Mouse (Mus musculus) bone marrow, adult 2 months (tissue): ENCODE measurements around the gene Kalrn. TPM values are rescaled to one million over a fixed set of nuclear protein-coding genes. Genes with fewer than 3 reads are reported as not detected.
"Not testable (repeated sequence)": the region's sequence is repeated elsewhere in the genome, so short reads cannot be mapped to it uniquely, and the experiment has no call there.

Experiments
- H3K27ac ChIP-seq: fragments of 200-500 bp; 2 replicates; pipeline ENCODE4 v1.5.1; 2012; ENCODE audit warnings: low read depth, mild to moderate bottlenecking, control low read depth, inconsistent platforms, low read length; ENCODE audit not compliant: control insufficient read depth, poor library complexity, insufficient read depth
- H3K4me1 ChIP-seq: fragments of 200-500 bp; 2 replicates; pipeline ENCODE4 v1.6.1; 2011; ENCODE audit warnings: low read length; ENCODE audit not compliant: control insufficient read depth, insufficient read depth
- H3K4me3 ChIP-seq: fragments of 200-500 bp; replicated peaks from 2 replicates; pipeline ENCODE3; 2011; ENCODE audit warnings: mild to moderate bottlenecking, low read depth, low read length, control low read depth; ENCODE audit not compliant: control insufficient read depth
- CTCF ChIP-seq: fragments of 200-500 bp; IDR thresholded peaks from 2 replicates; pipeline ENCODE4 v1.5.1; 2011; ENCODE audit warnings: low read length, control low read depth; ENCODE audit not compliant: control insufficient read depth, insufficient read depth
- POLR2A ChIP-seq: fragments of 200-500 bp; IDR thresholded peaks from 2 replicates; pipeline ENCODE4 v1.6.1; 2011; ENCODE audit warnings: low read depth, mild to moderate bottlenecking, control low read depth, low read length, borderline replicate concordance; ENCODE audit not compliant: control insufficient read depth
- whole genome bisulfite sequencing: fragments of 180-500 bp; shearing (Covaris S2); methylation state at CpG from one replicate; pipeline ENCODE4 v1.1.7; 2018; 5-methylcytosine and 5-hydroxymethylcytosine counted together
- polyA plus RNA-seq: library from polyadenylated mRNA; stranded (reverse); fragments of >200 nt; gene quantifications from 2 replicates; pipeline ENCODE4 v1.2.4, GENCODE M21; 2011; ENCODE audit warnings: low replicate concordance; ENCODE audit not compliant: missing spikeins, insufficient read depth, insufficient read length

Gene Kalrn
- polyA plus RNA-seq, 1 experiment = 72.1 TPM

DNA sequence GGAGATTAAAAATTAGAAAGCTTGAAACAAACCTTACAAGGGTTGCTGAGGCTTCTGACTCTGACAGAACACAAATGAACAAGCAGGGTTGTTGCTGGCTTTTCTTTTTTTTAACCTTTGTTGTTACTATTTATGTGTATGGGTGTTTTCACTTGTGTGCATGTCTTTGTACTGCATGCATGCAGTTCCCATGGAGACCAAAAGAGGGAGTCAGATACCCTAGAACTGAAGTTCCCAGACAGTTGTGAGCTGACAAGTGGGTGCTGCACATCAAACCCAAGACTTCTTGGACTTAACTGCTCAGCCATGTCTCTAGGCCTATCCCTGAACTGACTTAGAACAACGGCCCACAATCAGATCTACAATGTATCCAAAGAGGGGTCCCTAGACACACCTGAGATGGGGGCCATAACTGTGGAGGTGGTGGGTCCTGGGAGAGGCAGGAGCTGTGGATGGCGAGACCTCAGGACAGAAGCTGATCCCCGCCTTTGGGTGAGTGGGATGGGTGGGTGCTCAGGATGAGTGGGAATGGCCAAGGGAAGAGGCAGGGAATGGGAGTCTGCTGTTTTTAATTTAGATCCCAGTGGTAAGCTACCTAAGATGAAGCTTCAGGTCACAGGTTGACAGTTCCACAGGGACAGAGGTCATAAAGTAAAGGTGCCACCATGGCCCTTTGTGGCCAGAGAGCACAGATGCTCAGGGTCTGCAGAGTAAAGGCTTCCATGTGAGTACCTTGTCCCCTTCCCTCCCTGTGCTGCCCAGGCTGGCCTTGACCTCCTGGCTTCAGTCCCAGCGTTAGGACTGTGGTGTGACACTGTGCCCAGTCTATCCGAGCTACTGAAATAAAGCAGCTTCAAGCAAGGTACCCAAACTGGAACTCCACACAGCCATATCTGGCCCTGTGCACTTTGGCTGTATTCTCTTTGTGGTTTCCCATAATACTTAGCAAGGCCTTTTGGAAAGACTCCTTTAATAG is 490.6 kb downstream of the Kalrn start:
- WGBS = 77% methylated on average over 5 of the region's 5 CpGs
- no peaks in the 10 kb centered on the region; the same call in 1 of the 2 replicates for H3K4me1 ChIP-seq

GRCm38 (mm10) chr16:34081683-34082438 is 491.5 kb downstream of the Kalrn start:
- TF ChIP-seq POLR2A = no peak
- TF ChIP-seq CTCF = no peak
- no peaks in the 10 kb centered on the region; the same call in 1 of the 2 replicates for H3K4me1 ChIP-seq
- H3K4me3 ChIP-seq = no peak overlapping the region
- H3K27ac ChIP-seq = no peak overlapping the region
- WGBS = 90% methylated on average over 19 of the region's 19 CpGs

More for the DNA sequence above, 490.6 kb downstream of the Kalrn start:
- Histone ChIP-seq H3K4me3 (no peak overlapping the region), H3K27ac (no peak overlapping the region)
- TF ChIP-seq CTCF = no peak
- TF ChIP-seq POLR2A = no peak

DNA sequence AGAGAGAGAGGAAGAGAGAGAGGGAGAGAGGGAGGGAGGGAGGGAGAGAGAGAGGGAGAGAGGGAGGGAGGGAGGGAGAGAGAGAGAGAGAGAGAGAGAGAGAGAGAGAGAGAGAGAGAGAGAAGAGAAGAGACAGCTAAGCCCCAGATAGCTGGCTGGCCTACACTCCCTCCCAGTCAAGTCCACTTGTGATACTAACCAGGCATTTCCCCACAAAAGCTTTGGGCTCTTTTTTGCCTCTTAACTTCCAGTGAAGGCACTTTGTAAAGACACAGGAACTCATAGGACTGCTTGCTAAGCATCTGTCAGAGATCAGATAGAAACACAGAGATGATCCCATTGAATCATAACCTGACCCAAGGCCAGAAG is 492.0 kb downstream of the Kalrn start:
- H3K4me3 ChIP-seq = not testable (repeated sequence)

GRCm38 (mm10) chr16:34080818-34081217 is 492.5 kb downstream of the Kalrn start:
- no peaks in the 10 kb centered on the region; the same call in 1 of the 2 replicates for H3K4me1 ChIP-seq
- 86% methylated on average over 6 of the region's 6 CpGs for WGBS

More for the DNA sequence above, 492.0 kb downstream of the Kalrn start:
- H3K4me1 ChIP-seq, H3K27ac ChIP-seq: not testable (repeated sequence)

DNA sequence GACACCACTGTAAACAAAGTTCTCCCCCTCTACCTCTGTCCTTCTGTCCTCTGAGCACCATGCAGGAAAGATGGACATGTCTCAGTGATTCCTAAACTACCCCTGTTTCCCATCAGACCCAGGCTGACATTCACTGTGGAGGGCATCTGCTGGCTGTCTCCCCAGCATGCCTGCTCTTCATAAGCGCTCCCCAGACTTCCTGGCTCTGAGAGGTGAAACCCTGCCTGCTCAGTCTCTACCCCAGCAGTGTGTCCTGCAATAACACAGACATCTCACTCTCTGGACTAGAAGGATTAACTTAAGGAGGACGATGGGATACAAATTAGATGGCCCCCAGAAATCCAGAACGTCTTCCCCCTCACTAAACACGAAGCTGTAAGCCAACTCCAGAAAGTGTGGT is 493.8 kb downstream of the Kalrn start:
- Histone ChIP-seq H3K4me1 (no peaks in the 10 kb centered on the region; the same call in 1 of the 2 replicates), H3K4me3 (no peak overlapping the region), H3K27ac (no peak overlapping the region)
- WGBS = 87% methylated on average over 4 of the region's 4 CpGs
- no peak for TF ChIP-seq CTCF
- TF ChIP-seq POLR2A = no peak

More at GRCm38 (mm10) chr16:34080818-34081217, 492.5 kb downstream of the Kalrn start:
- no peak for TF ChIP-seq POLR2A
- TF ChIP-seq CTCF = no peak
- Histone ChIP-seq H3K27ac (no peak overlapping the region), H3K4me3 (no peak overlapping the region)

GRCm38 (mm10) chr16:34078732-34079131 is 494.6 kb downstream of the Kalrn start:
- TF ChIP-seq POLR2A (no peak), CTCF (no peak)
- Histone ChIP-seq H3K27ac (no peak overlapping the region), H3K4me1 (no peaks in the 10 kb centered on the region; the same call in 1 of the 2 replicates), H3K4me3 (no peak overlapping the region)
- WGBS = 64% methylated on average over 2 of the region's 2 CpGs

DNA sequence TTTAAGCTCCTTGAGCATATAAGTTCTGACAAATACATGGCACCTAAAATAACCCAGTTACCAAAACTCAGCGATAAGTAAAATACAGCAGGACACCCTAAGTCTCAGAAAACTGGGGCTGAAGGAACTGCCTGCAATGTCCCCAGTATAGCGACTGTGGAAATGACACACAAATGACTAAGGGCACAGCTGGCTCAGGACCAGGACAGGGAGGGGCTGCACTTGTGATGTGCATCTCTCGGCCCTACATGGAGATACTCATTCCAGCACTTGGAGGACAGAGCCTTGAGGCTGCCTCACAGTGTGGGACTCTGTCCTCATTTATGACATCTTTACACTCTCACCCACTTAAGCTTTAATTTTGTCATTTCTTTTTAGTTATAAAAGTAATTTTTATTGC is 497.2 kb downstream of the Kalrn start:
- H3K4me3 ChIP-seq = no peak overlapping the region
- WGBS = 71% methylated on average over 3 of the region's 3 CpGs
- H3K27ac ChIP-seq = no peak overlapping the region
- H3K4me1 ChIP-seq = no peaks in the 10 kb centered on the region; the same call in 1 of the 2 replicates
- TF ChIP-seq POLR2A (no peak), CTCF (no peak)

- 92% methylated on average over 4 of the region's 4 CpGs for WGBS
- Histone ChIP-seq H3K4me1 (no peaks in the 10 kb centered on the region; the same call in 1 of the 2 replicates), H3K4me3 (no peak overlapping the region), H3K27ac (no peak overlapping the region)
- TF ChIP-seq CTCF (no peak), POLR2A (no peak)
Measured at GRCm38 (mm10) chr16:34073930-34074329, 499.4 kb downstream of the Kalrn start.
